20 mouse cellular contexts compared by ENCODE assay signal in the genomic region with DNA sequence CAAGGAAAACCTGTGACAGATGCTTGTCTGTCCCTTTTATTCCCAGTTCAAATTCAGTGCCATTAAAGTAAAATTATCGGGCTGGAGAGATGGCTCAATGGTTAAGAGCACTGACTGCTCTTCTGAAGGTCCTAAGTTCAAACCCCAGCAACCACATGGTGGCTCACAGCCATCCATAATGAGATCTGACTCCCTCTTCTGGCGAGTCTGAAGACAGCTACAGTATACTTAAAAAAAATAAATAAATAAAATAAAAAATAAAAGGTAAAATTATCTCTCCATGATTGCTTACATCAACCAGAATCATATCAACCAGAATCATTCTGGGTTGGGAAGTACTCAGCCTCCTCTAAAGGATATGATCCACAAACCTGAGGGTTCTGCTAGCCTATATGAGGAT.
"Had no signal": no experiment of that assay in that cellular context is flagged by ENCODE, and none has a peak within 500 bp of the region (broad histone marks: within the 10 kb centered on the region; RNA-seq: fewer than 3 reads in every experiment).

No protein-coding gene starts in this region.

- ATAC-seq: midbrain, embryonic 15.5 days had no signal

- H3K9ac ChIP-seq: kidney, embryonic 15.5 days; liver, embryonic 14.5 days; midbrain, embryonic 15.5 days; neural tube, embryonic 13.5 days had no signal

- H3K4me1 ChIP-seq: kidney, embryonic 15.5 days; midbrain, embryonic 15.5 days; neural tube, embryonic 13.5 days had no signal

- H3K27me3 ChIP-seq: kidney, embryonic 15.5 days; midbrain, embryonic 15.5 days; neural tube, embryonic 13.5 days had no signal

- H3K36me3 ChIP-seq: kidney, embryonic 15.5 days; midbrain, embryonic 15.5 days; neural tube, embryonic 13.5 days had no signal

- H3K9me3 ChIP-seq: kidney, embryonic 15.5 days; midbrain, embryonic 15.5 days; neural tube, embryonic 13.5 days had no signal

- H3K27ac ChIP-seq: kidney, embryonic 15.5 days; left cerebral cortex, adult 2 months; liver, embryonic 14.5 days; midbrain, embryonic 15.5 days; neural tube, embryonic 13.5 days had no signal

- DNase-seq: kidney, adult 11 months; kidney, adult 8-10 months; kidney, postnatal 14 days; kidney, postnatal 4 days; layer of hippocampus, adult 9-11 months; layer of hippocampus, postnatal 36 days; lung, adult 18-20 months; lung, postnatal 14 days; lung, postnatal 4 days; retina, postnatal 1 day; thymus, adult 18-20 months; thymus, postnatal 36 days had no signal

- H3K4me2 ChIP-seq: kidney, embryonic 15.5 days; liver, embryonic 11.5 days; midbrain, embryonic 11.5 days; midbrain, embryonic 15.5 days; neural tube, embryonic 13.5 days had no signal

- H3K4me3 ChIP-seq: kidney, embryonic 15.5 days; left cerebral cortex, adult 2 months; midbrain, embryonic 15.5 days; myocyte; neural tube, embryonic 13.5 days had no signal
